Mouse (Mus musculus): ENCODE results near the gene Ctnnbl1.

Gene Ctnnbl1

DNA sequence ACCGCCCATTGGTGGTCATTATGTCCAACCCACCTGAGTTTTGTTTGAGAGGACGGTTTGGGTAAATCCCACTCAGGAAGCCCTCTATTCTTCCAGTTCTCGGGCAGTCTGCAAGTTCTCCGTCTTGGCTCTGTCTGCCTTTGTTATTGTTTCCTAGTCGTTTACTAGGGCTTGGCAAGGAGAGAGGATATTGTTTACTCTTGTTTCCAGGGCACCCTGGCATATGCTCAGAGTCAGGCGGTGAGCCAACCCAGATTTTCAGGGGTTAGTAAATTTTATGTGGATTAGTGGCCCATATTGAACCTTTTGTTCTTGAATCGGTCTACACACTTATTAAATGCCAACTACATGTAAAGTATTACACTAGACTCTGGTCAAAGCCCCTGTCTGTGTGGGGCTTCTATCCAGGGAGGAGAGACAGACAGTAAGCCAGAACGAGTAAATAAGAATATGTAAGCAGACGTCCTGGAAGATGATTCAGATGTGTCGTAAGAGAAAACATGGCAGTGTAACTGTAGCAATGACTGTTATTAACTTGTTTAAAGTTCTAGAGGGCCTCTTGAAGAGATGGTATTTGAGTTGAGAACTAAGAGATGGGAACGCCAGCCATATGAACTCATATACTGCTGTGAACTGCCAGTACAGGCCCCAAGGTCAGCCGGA lies 13.9 kb downstream of the Ctnnbl1 start:
- no peak for DNase-seq

DNA sequence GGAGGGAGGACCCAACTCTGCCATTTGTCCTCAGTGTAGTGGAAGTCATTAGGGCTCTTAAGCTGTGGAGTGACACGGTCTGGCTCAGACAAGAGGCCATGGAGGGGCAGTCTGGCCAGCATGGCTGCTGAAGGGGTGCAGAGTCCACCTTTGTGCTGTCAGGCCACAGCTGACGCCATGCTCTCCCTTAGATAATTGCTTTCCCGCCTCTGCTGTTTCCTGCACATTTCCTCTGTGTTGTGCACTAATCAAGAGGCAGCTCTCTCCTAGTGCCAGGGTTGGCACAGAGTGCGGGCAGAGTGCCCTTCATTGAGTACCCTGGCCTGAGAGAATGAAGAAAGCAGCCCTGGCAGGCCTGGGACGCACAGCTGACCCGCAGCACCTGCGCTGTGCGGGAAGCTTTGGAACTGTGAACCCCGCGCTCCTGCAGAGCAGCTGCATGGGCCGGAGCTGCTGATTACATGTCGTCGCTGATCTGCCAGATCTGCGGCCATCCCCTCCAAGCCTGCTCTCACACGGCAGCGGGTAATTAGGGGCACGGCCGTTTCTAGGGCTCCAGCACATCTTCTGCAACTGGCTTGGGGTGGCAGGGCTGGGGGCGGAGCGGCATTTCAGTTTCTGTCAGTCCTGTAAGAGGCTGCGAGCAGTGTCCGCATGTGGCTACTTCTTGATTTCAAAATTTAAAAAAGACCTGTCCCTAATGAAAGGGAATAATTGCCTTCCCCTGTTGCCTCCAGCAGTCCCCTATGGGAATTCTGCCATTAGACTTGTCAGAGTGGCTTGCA lies 14.6 kb downstream of the Ctnnbl1 start:
- peak; percentile 81 for DNase-seq

DNA sequence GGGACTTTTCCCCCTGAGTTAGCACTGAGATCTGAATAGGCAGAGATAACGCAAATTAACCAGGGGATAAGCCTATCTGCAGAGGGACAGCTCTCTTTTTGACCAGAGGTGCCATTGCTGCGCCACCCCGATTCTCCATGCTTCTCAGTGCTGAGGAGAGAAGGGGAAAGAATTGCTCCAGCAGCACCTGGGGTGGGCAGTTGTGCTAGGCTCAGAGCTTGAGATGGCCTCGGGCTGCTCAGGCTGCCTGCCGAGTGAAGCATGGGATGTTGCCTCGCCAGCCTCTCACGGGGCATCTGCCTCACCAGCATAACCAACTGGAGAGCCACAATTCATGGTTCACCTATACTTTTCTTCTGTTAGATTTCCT lies 15.2 kb downstream of the Ctnnbl1 start:
- DNase-seq, result no peak

DNA sequence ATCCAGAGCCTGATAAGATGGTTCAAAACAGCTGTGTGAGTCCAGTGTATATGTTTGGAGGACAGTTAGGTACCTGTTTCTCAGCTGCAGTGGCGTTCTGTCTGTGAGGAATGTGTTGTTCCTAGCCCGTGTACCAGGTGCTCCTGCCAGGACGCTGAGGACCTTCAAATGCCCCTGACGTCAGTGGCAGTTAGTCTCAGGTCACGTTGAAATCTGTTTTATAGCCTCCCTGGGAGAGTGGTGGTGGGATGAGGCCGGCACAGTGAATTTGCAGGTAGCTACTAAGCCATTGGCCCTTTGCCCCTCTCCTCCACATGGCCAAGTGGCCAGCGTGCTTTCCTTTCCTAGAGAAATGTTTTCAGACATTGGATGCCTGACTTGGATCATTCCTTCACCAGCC lies 18.6 kb downstream of the Ctnnbl1 start:
- no peak for DNase-seq

DNA sequence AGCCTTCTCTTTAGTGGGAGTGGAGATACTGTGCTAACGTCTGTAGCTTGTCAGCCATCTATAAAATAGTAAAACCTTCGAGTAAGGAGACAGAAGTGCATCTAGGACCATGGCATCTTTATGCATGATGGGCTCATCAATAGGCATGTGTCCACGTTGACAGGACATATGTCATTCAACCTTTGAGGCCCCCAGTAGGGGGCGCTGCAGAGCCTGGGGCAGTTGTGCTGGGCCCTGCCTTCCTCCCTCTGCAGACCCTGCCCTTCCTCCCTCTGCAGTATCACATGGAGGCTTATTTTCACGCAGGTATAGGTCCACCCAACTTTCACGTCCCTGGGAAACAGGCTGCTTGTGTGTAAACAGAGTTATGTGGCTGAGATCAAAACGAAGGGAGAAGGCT lies 19.0 kb downstream of the Ctnnbl1 start:
- DNase-seq, result no peak

DNA sequence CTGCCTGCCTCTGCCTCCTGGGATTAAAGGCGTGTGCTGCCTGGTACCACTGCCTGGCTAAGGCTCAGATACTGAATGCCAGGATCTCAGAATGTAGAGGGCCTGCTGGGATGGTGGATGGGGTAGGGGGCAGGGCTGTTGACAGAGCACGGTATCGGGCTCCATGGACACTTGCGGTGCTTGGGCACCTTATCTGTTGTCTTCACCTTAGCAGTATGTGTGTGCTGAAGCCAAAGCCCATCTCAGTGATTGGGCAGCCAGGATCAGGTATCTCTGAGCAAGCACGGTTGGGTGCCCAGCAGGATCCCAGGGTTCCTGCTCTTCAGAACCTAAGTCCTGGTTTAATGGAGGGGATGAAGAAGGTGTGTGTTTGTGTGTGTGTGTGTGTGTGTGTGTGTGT lies 21.2 kb downstream of the Ctnnbl1 start:
- no peak for DNase-seq

DNA sequence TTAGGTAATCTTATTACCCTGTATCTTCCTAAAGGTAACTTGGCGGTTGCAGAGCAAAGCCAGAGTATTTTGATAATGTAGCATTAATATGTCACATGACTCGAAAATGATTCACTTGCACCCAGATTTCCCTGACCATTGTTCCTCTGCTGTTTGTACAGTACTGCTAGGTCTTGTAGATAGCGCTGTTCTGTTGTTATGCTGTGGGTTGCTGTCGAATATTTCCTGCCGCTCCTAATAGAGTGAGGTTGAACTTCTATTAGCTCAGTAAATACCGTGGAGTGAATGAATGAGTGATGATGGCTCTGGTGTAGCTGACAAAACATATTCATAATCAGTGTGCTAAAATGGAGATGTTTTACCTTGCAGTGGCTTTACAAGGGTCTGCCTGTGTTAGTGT lies 22.5 kb downstream of the Ctnnbl1 start:
- no peak for DNase-seq

DNA sequence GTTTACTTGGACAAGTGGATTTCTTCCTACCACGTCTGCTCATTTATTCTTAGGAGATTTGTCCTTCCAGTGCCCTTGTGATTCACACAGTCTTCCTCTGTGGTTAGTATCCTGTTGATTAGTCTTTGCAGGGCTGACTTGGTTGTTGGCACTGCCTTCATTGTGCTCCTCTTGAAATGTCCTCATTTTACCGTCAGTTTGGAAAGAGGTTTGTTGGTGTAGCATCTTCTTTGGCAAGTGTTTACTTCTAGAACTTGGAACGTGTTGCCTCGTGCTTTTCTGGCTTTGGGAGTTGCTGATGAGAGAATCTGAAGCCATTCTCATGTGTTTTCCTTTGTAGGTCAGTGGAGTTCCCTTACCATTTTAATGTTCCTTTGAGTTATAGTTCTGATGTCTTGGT lies 25.7 kb downstream of the Ctnnbl1 start:
- no peak for DNase-seq

DNA sequence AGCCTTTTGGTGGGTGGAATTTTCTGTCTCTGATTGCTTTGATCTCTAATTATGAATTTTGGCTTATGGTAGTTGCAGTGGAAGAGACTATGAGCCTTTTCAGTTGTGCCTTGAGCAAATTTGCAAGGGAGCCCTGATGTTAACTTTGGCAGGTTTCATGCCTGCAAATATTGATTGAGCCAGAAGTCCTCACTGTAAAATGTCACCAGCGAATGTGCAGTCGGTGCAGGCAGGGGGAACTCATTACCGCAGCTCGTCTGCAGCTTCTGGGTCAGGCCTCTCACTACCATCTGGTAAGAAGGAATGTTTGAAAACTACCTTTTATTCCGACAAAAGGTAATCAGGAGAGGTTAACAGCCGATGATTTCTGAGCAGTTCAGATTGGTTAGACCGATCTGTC lies 29.4 kb downstream of the Ctnnbl1 start:
- DNase-seq, result no peak

DNA sequence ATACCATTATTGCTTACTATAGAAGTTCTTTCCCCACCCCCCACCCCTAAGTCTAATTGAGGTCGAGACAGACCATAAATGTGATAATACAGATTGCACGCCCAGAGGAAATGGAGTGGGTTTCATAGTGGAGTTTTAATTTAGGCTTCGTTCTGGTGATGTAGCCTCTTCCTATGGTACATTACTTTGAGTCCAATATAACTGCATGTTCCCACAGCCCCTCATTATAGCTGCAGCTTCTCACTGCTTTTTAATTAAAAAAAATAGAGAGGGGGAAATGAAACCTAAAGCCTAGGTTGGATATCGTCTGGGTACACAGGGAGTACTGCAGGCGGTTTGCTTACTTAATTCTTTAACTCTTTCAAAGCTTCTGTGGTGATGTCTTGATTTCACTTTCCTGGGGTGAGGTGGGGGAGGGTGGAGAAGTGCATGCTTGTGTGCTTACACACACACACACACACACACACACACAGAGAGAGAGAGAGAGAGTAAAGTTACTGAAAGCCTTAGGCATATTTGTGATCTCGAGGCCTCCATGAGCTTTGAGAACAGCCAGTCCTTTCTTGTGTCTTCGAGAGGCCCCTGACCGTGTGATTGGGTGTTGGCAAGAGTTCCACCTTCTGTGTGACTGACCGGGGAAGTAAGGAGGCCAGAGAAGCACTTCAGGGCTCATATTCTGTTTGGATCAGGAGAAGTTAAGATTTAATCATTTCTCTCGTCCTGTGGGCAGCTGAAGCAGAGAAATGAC lies 31.7 kb downstream of the Ctnnbl1 start:
- DNase-seq, result no peak

DNA sequence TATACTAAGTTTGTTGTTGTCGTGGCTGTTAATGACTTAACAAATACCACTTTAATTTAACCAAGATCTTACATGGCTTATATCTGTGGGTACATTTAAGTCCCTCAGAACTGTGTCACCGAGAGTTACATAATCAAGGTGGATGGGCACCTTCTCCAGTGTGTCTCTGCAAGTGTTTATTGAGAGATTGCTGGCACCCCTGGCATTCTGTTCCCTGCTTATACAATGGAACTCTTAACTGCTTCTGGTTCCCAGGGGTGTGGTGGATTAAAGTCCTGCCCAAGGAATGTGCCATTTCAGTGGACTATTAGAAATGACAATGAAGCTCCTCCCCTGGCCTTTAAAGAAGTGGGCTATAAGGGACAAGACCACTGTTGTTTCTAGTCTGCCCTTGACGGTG lies 33.6 kb downstream of the Ctnnbl1 start:
- no peak for DNase-seq

DNA sequence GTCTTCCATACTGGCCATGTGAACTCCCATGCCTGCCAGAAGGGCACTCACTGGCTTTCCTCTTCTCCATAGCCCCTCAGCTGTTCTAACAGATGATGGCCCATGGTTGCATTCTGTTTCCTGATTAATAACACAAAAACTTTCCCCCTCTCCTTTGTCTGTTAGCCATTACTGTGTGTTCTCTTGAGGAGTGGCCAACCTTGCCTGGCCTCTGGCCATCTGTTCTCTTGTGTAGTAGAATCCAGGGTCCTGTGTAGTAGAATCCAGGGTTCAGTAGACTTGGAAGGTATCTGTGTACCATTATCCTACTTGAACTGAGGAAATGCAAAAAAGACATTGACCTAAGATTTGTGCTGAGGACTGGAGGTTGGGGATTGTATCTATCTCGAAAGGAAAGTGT lies 36.5 kb downstream of the Ctnnbl1 start:
- no peak for DNase-seq

DNA sequence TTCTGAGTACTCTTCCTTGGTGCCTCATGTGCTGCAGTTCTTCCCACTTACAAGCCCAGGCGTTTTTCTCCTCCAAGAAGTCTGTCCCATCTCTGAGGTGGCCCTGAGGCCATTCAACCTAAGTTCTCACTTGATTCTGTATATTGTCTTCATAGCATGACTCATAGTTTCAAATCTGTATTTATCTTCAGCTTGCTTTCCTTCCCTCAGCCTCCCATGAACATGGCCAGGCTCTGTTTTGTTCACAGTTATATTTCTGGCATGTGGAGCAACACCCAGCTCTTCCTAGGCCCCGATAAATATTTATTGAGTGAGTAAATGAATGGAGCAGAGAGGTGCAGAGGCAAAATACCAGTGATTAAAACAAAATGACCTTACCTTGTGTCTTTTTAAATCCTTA lies 38.8 kb downstream of the Ctnnbl1 start:
- DNase-seq, result no peak

DNA sequence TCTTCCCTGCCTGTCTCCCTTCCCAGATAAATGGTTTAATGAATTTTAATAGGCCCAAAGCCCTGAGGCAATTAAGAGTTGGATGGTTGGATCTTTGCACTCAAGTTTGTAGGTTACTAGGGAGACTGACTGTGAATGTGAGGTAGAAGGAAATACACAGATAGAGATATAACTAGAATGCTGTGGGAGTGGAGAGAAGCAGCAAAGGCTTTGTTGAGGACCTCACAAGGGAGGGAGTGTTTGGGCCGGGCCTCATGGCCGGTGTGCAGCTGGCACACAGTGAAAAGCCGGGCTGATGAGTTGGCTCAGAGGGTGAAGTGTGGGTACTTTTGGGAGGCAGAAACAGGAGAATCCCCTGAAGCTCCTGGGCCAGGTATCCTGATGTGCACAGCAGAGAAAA lies 43.8 kb downstream of the Ctnnbl1 start:
- no peak for DNase-seq

DNA sequence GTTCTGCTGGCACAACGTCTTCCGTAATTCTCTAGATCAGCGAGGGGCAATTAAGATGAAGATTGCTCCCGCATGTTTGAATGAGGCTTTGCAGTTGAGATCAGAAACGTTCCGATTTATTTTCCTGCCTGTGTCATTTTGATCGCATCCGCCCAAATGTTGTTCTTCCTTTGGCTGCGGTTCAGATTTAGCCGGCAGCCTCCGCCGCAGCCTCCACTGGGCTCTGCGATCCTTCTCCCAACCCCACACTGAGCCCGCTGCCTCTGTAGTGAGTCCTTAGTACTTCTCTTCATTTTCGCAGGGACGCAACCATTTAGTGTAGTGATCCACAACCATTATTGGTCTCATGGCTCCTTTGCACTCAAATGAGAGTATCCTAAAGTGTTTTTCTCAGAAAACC lies 46.0 kb downstream of the Ctnnbl1 start:
- no peak for DNase-seq

DNA sequence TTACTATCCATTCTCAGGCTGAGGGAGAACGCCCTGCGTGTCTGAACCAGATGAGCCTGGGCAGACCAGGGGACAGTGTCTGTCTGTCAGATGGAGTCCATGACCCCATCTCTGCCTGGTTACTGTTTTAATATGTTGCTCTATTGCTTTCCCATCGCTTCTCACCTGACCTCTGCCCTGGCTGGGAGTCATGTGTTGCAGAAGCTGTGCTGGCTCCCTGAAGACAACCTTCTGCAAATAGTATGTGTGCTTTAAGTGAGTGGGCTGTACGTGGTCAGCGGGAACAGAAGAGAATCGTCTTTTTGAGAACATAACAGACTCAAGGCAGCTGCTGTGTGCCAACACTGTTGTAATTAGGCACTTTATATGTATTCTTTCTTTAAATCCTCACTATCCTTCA lies 47.0 kb downstream of the Ctnnbl1 start:
- no peak for DNase-seq

DNA sequence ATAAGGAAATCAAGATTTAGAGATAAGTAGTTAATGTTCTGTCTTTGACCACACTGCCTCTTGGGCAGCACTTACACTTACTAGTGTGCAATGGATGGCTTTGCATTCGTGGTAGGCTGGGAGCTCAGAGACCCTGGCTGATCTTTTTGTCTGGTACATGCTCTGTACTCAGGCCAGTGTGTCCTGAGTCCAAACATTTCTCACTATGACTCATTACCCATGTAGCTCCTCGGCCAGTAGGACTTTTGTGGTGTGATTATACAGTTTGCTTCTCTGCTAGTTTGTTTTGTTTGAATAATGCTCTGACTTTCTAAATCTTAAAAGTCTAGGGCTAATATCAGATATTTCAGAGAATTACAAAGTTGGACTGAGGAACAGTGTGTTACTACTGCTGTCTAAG lies 47.4 kb downstream of the Ctnnbl1 start:
- DNase-seq, result no peak

DNA sequence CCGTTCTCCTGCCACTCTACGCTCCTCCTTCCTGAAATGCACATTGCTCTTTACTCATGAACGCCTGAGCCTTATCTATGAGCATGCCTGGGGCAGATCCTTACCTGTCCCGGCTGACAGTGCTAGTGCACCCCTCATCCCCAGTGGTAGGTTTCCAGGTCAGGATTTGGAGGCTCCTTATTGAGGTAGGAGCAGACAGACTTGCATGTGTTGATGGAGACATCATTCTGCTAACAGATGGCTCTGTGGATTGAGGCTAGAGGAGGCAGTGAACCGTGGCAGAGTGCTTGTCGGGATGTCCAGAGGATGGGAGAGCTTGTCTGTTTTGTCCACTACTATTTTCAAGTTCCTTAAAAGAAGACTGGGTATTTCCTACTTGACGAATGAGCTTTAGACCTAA lies 52.0 kb downstream of the Ctnnbl1 start:
- DNase-seq, result peak; percentile 16

DNA sequence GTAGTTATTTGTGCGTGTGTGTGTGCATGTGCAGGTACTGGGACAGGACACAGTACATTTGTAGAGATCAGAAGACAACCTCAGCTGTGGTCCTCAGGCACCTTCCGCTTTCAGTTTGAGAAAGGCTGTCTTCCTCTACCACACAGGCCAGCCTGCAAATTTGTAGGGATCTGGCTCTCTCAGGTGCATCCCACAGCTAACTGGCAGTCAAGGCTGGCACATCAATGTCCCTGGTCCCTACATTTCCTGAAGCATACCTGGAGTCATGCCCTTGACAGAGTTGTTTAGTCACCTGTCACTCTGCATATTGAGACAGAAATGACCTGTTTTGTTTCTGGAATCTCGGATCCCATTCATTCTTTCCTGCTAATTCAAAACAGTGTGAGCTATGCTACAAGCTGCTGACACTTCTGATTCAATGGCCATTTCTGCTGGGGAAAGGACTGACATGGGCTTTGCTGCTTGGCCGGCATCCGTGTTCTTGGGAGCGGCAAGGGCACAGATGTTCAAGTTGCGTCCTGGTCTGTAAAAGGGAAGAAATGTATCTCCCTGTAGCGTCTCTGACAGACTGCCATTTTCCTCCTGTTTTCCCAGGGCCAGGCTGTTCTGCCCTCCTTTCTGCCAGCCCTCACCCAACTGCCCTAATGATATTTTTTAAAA lies 53.8 kb downstream of the Ctnnbl1 start:
- no peak for DNase-seq

DNA sequence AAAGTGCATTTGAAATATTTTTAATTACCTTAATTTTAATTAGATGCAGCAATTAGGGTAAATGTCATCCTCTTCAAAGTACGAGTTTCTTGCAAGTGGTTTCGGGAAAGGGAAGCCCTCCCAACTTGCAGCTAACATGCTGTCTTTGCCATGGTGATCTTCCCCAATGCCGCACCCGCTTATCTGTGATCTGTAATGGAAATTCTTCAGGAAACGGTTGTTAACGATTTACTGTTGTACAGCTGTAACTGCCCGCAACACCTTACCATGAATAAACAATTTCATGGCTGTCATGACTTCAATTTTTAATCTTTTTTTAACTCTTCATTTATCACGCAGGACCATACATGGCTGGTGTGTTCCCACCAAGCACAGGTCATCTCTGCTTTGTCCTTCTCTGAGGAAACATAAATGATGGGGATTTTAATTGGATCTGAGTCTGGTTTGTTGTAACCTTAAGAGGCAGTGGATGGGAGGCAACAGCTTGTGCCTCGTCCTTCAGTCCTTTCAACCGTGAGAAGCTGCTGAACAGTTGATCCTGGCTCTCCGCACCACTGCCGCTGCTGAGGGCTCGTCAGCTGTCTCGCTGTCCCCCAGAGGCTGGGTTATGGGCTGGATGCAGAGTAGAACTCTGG lies 54.4 kb downstream of the Ctnnbl1 start:
- DNase-seq, result no peak

DNA sequence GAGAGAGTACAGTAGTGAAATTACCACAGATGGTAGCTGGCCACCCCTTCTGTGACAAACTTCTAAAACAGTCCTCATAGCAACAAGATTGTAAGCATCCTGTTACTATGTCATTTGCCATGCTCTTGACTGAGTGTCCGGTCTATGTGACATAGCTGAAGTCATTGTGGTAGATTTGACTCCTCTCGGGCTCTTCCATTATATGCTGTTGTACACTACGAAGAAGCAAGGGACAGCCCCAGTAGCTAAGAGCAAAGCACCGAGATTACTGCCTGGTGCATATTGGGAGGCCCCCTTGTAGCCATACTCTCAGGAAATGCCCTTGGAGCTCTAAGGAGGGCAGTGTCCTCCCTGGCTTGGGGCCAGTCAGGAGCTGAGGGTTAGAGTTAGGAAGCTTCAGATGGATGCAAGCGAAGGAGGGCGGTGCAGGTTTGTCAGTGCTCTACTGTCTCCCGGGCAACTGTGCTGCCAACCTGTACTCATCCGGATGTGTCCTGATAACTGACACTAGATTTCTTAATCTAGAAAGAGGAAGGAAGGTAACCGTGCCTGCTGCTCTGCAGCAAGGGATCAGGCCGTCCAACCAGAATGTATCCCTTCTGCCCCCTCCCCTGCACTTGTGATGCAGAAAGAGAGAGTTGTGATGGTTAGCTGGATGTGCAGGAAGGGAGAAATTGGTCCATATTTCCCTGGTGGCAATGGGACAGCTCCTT lies 55.8 kb downstream of the Ctnnbl1 start:
- DNase-seq, result no peak

DNA sequence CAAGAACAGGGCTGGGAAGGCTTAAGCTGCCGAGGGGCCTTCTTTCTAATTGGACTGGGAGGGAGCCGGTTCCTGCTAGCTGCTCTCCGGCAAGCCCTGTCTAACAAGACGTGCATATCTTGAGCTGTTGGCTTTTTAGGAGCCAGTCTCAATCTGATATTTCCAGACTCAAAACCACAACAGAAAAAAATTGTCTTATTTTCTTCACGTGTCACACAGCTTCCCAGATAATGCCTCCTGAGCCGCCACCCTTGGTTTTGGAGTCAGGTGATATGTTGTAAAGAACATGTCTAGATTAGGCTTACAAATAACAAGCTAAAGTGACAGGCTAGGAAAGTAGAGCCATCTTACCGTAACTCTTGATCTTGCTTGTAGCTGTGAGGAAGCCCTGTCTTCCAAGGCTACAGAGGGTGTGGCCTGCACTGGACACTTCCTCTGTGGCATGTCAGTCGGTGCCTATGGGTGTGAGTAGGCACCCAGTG lies 56.7 kb downstream of the Ctnnbl1 start:
- no peak for DNase-seq

Measured in cerebellum, adult 11-12 months (tissue).